Mouse (Mus musculus) liver, adult 2 months (tissue): Measurements from ENCODE around the gene Tcf7l1. TPM values are rescaled to one million over a fixed set of nuclear protein-coding genes. Genes with fewer than 3 reads are reported as not detected.
"Not testable (repeated sequence)": the region's sequence is repeated elsewhere in the genome, so short reads cannot be mapped to it uniquely, and the experiment has no call there.

Experiments
- DNase-seq: peaks from one replicate; pipeline ENCODE4 v3.0.0-alpha.2; 2011; ENCODE audit warnings: low read depth, low spot score; ENCODE audit errors: extremely low read depth
- H3K27ac ChIP-seq: fragments of 200-500 bp; replicated peaks from 2 replicates; pipeline ENCODE4 v1.5.1; 2012; ENCODE audit warnings: low read depth, mild to moderate bottlenecking, control low read depth, inconsistent platforms, low read length; ENCODE audit not compliant: insufficient read depth
- H3K27me3 ChIP-seq: fragments of 200-500 bp; 2 replicates; pipeline ENCODE4 v1.6.1; 2012; ENCODE audit warnings: mild to moderate bottlenecking, moderate library complexity, low read length, inconsistent platforms; ENCODE audit not compliant: control insufficient read depth, insufficient read depth
- H3K36me3 ChIP-seq: fragments of 200-500 bp; 2 replicates; pipeline ENCODE4 v1.6.1; 2012; ENCODE audit warnings: low read length, inconsistent platforms; ENCODE audit not compliant: control insufficient read depth, insufficient read depth
- H3K4me1 ChIP-seq: fragments of 200-500 bp; 2 replicates; pipeline ENCODE4 v1.6.1; 2011; ENCODE audit warnings: low read length; ENCODE audit not compliant: control insufficient read depth, insufficient read depth
- H3K4me3 ChIP-seq: fragments of 200-500 bp; 2 replicates; pipeline ENCODE4 v1.5.1; 2011; ENCODE audit warnings: low read depth, mild to moderate bottlenecking, control low read depth, low read length, moderate library complexity; ENCODE audit not compliant: insufficient read depth
- H3K79me2 ChIP-seq: fragments of 200-500 bp; 2 replicates; pipeline ENCODE4 v1.6.1; 2012; ENCODE audit warnings: inconsistent platforms, mild to moderate bottlenecking, low read length, moderate library complexity; ENCODE audit not compliant: control insufficient read depth, insufficient read depth
- H3K9ac ChIP-seq: fragments of 200-500 bp; 2 replicates; pipeline ENCODE4 v1.6.1; 2012; ENCODE audit warnings: low read depth, mild to moderate bottlenecking, control low read depth, inconsistent platforms, low read length
- CTCF ChIP-seq: fragments of 200-500 bp; IDR thresholded peaks from 2 replicates; pipeline ENCODE4 v1.5.1; 2011; ENCODE audit warnings: low read depth, low read length, control low read depth
- POLR2A ChIP-seq: fragments of 200-500 bp; IDR thresholded peaks from 2 replicates; pipeline ENCODE4 v1.6.1; 2011; ENCODE audit warnings: low read length, control low read depth; ENCODE audit not compliant: insufficient read depth; ENCODE audit errors: extremely low read depth
- WGBS: fragments of 180-500 bp; shearing (Covaris S2); methylation state at CpG from one replicate; pipeline ENCODE4 v1.1.7; 2018; 5-methylcytosine and 5-hydroxymethylcytosine counted together
- polyA plus RNA-seq: library from polyadenylated mRNA; depleted of rRNA; stranded (reverse); fragments of >200 nt; gene quantifications from 2 replicates; pipeline ENCODE4 v1.2.3, GENCODE M21; 2012; rRNA removed
- total RNA-seq: library from RNA; depleted of rRNA; stranded (reverse); fragments of >200 nt; gene quantifications from 2 replicates; pipeline ENCODE4 v1.2.3, GENCODE M21; 2014; rRNA removed

Tcf7l1 gene
- total RNA-seq (0.92 and 1.1 TPM in 2 replicates), polyA plus RNA-seq (5.0 and 6.9 TPM in 2 replicates)

DNA sequence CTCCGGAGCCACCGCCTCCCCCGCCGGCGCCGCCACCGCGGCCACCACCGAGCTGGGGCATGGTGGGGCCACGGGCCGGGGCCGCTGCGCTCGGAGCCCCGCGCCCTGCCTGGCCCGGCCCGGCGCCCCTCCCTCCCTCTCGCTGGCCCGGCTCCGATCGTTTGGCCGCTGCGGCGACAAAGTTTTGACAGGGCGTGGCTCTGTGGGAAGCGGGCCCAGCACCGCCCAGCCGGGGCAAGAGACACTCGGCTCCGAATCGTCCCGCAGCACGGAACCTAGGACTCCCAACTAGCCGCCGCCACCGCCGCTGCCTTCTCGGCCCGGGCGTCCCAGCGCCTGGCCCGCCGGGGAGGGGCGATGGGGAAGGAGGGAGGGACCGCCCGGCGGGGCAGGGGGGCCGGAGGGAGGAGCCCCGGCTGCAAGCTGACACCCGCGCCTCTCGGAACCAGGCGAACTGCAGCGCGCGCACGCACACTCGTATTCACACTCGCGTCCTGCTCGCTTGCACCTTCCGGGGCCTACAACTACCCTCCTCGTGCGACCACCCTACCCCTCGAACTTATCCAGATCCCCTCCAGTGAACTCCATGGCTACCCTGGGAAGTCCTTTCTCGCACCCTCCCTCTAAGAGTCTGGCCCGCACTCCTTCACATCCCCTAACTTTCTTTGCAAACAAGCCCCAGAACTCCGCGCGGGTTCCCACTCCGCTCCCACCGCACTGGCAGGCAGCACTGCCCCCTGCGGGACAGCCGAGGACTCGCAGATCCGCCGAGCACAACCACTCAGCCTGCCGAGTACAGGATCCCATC lies at the start of gene Tcf7l1:
Gene Tcf7l1, minus strand, starts transcription at position 363 of the 808 bp plus-strand sequence.
- TF ChIP-seq CTCF (peak; percentile 98), POLR2A (peak; percentile 39; the same call in 1 of the 2 replicates)
- Histone ChIP-seq H3K4me3 (peak within 1 kb of the TSS; percentile 77), H3K36me3 (no peaks in the 10 kb centered on the region), H3K9ac (peak within 1 kb of the TSS; percentile 94), H3K79me2 (no peaks in the 10 kb centered on the region), H3K27me3 (no peaks in the 10 kb centered on the region), H3K4me1 (no peaks in the 10 kb centered on the region), H3K27ac (peak within 1 kb of the TSS; percentile 64)
- DNase-seq, result peak; percentile 66
- under 1% methylated on average over 72 of the region's 80 CpGs for WGBS

DNA sequence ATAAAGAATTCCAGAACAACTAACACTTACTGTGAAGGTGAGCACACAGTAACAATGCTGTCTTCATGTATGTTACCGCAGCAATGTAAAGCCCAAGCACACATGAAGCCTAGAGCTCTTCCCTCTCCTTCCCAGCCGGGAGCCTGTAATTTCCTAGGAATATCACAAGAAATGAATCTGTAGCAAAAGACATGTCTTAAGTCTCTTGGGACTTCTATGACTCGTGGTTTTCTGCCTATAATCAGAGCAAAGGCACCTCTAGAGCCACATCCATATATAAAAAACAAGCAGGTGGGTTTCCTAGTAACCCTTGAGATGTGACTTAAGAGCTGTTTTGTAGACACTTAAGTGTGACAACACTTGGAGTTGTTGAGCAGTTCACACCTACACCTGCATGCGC lies 48.7 kb upstream of the Tcf7l1 start:
- H3K4me3 ChIP-seq, result no peak overlapping the region

DNA sequence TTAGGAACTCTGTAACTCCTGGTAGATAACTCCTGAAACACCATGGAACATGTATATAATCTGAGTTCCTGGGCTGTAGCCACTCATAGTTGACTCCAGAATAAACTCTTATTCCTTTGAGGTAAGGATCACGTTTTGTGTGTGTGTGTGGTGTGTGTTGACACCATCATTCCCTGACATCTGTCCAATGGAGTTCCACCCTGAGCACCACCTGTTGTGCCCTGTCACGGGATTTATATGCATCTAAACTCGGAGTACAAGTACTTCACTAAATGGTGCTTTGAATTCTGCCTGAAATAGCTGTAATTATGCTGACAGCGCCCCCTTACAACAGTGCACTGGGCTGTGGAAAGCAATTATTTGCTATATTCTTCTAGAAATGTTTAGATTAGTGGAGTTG lies 45.5 kb upstream of the Tcf7l1 start:
- no peaks in the 10 kb centered on the region for H3K27me3 ChIP-seq
- H3K4me3 ChIP-seq, result no peak overlapping the region
- DNase-seq, result no peak
- H3K4me1 ChIP-seq, result no peaks in the 10 kb centered on the region
- no peaks in the 10 kb centered on the region for H3K79me2 ChIP-seq
- H3K27ac ChIP-seq, result no peak overlapping the region
- 76% methylated on average over 4 of the region's 4 CpGs for WGBS
- TF ChIP-seq CTCF (no peak), POLR2A (no peak)
- no peak overlapping the region for H3K9ac ChIP-seq
- no peaks in the 10 kb centered on the region for H3K36me3 ChIP-seq

More for the DNA sequence above, 48.7 kb upstream of the Tcf7l1 start:
- no peaks in the 10 kb centered on the region for H3K79me2 ChIP-seq
- no peak overlapping the region for H3K9ac ChIP-seq
- WGBS, result 95% methylated on average over 4 of the region's 4 CpGs
- TF ChIP-seq POLR2A, result no peak
- DNase-seq, result no peak
- no peaks in the 10 kb centered on the region for H3K4me1 ChIP-seq
- peaks cover 16% of the 10 kb centered on the region for H3K36me3 ChIP-seq
- H3K27ac ChIP-seq, result no peak overlapping the region
- no peaks in the 10 kb centered on the region for H3K27me3 ChIP-seq

GRCm38 (mm10) chr6:72831858-72832257 lies 42.8 kb upstream of the Tcf7l1 start:
- Histone ChIP-seq H3K4me3 (no peak overlapping the region), H3K36me3 (no peaks in the 10 kb centered on the region), H3K9ac (no peak overlapping the region), H3K27ac (no peak overlapping the region), H3K79me2 (no peaks in the 10 kb centered on the region), H3K27me3 (no peaks in the 10 kb centered on the region), H3K4me1 (peaks cover 2% of the 10 kb centered on the region; the same call in 1 of the 2 replicates)
- WGBS, result 54% methylated on average over 3 of the region's 3 CpGs
- TF ChIP-seq CTCF (no peak), POLR2A (no peak)
- DNase-seq, result no peak

- Histone ChIP-seq H3K9ac (no peak overlapping the region), H3K79me2 (no peaks in the 10 kb centered on the region), H3K4me3 (no peak overlapping the region), H3K27ac (no peak overlapping the region), H3K4me1 (peaks cover 2% of the 10 kb centered on the region; the same call in 1 of the 2 replicates), H3K36me3 (no peaks in the 10 kb centered on the region), H3K27me3 (no peaks in the 10 kb centered on the region)
- 32% methylated on average over 3 of the region's 3 CpGs for WGBS
- TF ChIP-seq POLR2A (no peak), CTCF (peak; percentile 54)
- DNase-seq, result peak; percentile 21
Observed at GRCm38 (mm10) chr6:72831276-72831675, 42.2 kb upstream of the Tcf7l1 start.

DNA sequence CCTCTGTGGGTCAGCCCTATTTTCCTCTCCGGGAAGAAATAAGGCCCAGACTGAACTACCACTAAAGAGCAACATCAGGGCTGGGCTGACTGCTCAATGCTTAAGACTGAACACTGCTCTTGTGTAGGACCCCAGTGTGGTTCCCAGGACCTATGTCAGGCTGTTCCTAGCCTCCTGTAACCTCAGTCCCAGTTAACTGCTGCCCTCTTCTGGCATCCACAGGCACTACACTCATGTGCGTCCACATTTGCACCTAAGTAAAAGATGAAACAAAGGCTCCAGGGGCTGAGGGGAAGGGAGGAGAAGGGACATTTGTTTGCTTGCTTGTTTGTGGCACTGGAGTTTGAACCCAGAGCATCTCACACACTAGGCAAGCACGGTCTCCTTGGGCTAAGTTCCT lies 39.8 kb upstream of the Tcf7l1 start:
- no peaks in the 10 kb centered on the region for H3K27me3 ChIP-seq
- H3K9ac ChIP-seq, result no peak overlapping the region
- 87% methylated on average over 3 of the region's 3 CpGs for WGBS
- TF ChIP-seq CTCF (peak; percentile 58; the same call in 1 of the 2 replicates), POLR2A (no peak)
- H3K36me3 ChIP-seq, result no peaks in the 10 kb centered on the region
- DNase-seq, result peak; percentile 25
- no peaks in the 10 kb centered on the region for H3K79me2 ChIP-seq
- H3K27ac ChIP-seq, result no peak overlapping the region
- H3K4me3 ChIP-seq, result no peak overlapping the region
- peaks cover 5% of the 10 kb centered on the region; the same call in 1 of the 2 replicates for H3K4me1 ChIP-seq

DNA sequence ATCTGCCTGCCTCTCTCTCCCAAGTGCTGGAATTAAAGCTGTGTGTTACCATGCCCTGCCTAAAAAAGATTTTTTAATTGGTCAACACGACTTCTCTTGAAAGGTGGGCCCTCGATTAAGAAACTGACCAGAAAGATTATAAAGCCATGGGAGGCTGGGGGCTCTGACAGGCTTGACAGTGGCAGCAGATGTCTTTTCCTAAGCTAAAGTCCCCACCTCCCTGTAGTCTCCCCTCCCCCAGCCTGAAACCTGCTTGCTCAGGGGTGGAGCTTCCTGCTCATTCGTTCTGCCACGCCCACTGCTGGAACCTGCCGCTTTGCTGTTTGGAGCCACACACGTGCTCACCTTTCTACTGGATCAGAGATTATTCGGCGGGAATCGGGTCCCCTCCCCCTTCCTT lies 39.0 kb upstream of the Tcf7l1 start:
- not testable (repeated sequence) for H3K27ac ChIP-seq, H3K4me3 ChIP-seq, DNase-seq, H3K27me3 ChIP-seq, H3K36me3 ChIP-seq, H3K9ac ChIP-seq, H3K79me2 ChIP-seq, H3K4me1 ChIP-seq
- WGBS, result 13% methylated on average over 9 of the region's 9 CpGs
